Mouse (Mus musculus): ENCODE measurements at regions not wholly inside any gene's neighbourhood (a gene's known extent, or its start where the extent isn't known, plus 50 kb on each side); places are given as distances from the start of the nearest gene placed in this dataset.

DNA sequence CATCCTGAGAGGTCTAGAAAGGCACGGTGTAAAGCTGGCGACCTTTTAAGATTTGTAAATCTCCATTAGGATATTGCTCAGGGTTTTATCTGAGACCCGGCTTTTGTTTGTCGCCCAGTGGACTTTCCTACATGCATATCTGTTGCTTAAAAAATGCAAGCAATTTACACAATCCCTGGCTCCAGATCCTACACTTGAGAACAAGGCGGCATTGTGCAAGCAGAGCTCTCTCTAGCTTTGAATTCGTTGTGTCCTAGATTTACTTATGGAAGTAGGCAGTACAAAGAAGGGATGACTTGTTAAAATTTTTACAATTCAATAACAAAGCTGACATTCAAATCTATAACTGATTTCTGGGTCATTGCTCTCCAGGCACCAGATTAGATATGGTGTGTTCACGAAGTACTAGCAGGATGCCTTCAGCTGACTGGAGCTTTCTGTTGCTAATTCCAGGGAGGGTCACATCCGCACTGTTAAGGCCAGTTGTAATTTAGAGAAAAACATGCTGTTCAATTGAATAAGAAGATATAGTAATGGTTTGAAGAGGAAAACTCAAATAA is 62.2 kb upstream of the Teddm2 start:
- intact Hi-C loops (cut with DNase I): no loop called here

DNA sequence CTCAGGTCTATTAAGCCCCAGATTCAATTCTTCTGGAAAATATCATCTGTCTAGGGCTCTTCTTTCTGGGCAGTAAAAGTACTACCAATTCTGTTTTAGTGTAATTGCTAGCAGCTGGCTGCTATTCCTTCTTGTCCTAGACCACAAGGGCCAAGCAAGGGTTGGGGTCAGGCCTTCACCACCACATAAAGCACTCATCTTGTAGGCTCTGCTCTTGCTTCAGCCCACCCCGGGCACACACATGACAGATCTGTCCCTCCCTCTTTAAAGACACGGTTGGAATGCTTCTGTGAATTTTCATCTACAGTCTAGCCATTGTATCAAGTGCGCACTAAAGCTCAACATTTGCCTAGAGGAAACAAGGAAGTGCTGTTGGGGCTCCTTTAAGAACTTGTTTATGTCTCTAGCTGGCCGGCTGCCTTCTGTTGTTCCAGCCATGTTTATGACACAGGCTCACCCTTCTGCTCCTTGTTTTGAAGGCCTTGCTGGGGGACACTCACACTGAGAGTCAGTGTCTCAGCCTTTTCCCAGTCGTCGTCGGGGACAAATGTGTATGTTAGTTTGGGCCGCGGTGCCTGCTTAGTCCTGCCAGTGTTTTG is 63.8 kb upstream of the Teddm2 start:
- intact Hi-C loops (cut with DNase I): no loop called here

DNA sequence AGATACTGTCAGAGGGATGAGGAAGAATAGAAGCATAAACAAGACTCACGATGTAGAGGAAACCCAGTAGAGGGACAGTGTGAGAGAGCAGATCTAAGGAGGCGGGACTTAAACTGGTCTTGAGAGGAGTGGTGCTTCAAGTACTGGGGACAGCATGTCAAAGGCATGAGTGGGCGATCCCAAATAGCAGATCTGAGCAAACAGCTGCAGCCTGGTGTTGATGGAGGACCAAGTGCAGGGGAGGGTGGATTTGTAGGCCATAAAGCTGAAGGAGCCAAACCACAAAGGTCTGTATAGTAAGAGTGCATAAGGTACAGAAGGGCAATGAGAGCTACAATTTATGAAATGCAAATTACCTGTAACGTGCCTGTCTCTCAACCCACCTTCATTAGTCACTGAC is 69.4 kb upstream of the Teddm2 start:
- intact Hi-C loops (cut with DNase I): no loop called here

DNA sequence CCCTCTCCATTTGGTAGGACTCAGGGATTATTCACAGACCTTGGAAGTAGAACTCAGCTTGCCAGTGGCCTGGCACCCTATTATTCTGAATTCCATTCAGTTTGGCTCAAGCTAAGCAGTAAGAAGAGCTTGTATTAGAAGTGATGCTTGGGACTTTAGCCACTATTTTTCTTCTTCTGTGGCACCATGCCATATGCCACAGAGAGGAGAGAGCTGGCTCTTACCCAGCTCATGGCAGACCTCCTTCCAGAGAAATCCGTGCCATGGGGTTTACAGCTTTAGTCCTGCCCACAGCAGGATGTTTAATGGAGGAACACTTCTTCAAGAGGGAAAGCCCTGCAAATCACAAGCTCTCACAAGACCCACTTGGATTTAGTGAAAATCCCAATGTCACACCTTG is 74.3 kb upstream of the Teddm2 start:
- intact Hi-C loops (cut with DNase I): no loop called here

DNA sequence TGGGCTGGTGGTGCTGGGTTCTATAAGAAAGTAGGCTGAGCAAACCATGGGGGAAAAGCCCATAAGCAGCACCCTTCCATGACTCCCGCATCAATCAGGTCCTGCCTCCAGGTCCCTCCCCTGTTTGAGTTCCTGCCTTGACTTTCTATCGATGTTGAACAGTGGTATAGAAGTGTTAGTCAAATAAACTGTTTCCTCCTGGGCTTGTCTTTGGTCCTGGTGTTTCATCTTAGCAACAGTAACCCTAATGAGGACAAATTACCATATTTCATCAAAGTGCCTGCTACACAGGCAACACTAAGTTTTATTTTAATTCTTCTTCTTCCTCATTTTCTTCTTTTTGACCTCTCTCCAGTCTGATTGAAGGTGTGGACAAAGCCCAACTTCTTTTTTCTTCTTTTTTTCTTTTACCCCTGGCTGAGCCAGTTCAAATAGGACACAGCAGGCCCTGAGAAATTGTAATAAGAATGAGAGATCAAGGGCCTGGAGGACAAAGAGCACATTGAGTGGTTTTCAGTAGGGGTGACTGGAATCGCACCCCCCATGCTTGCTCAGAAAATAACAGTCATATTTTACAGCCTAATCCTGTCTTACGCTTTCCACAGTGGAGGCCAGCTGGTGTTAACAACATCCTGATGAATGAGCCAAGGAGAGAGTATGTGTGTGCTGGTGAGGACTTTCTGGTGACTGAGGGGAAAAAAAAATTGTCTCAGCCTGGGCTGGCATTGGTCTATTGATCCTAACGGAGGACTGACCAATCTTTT is 78.1 kb upstream of the Teddm2 start:
- intact Hi-C loops (cut with DNase I): no loop called here

DNA sequence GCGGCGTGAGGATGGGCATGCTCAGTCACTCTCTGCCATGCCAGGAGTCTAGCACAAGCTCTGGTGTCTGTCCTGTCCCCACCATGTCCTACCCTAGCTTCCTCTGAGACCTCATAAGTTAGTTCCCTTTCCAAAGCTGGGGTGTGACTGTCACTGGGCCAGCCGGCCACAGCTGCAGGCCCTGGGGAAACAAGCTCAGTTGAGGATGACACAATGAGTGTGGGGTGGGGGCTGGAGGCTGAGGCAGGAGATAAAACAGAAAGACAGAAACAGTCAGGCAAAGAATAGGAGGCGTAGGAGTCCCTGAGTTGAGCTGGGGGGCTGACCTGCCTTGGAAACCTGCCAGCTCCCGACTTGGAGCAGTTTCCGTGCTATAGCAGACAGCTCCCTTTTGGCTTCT is 80.9 kb upstream of the Teddm2 start:
- intact Hi-C loops (cut with DNase I): no loop called here

DNA sequence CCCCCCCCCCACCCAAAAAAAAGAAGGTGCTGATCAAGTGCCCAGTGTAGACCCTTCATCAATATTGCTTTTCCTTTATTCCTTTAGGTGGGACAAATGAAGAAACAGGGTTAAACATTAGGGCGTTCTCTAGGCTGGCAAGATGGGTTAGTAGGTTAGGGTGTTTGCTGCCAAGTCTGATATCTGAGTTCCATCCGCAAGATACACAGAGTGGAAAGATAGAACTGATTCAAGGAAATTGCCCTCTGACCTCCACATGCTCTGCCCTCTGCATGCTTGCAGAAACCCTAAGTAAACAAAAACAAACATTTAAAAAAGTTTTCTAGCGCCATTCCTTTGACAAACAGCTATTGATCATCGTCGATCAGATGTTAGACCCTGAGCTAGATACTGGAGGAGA is 85.6 kb upstream of the Teddm2 start:
- intact Hi-C loops (cut with DNase I): no loop called here

DNA sequence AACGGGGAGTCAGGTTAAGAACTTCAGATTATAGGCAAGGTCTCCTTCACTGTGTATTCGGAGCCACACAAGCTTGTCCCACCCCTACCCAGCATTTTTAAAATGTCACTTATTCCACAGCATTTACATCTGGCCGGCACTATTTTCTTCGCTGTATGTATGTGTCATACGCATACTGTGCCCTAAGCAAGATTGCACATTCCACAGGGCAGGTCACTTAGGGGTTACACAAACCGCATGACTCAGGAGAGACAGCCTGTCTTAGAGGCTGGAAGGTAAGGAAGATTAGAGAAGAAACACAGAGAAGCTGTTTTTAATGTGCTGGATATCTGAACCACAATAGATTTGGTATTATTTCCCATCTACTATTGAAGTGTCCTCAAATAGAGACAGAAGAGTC is 86.6 kb upstream of the Teddm2 start:
- intact Hi-C loops (cut with DNase I): no loop called here

DNA sequence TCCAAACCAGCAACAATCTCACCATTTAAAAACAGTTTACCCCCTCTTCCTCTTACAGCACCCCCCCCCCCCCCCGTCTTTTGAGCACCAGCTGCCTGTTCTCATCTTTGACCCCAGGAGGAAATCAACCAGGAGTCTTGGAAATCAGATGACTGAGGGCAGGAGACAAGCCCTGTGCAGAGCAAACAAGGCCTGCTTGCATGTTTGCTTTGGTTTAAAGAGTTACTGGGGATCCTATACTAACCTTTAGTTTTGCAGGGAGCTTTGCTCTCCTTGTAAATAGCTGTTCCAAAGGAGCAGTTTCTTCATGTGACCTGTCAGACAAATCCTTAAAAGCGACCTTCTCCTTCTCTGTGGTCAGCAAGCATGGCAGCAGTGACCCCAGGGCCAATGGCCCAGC is 88.3 kb upstream of the Teddm2 start:
- intact Hi-C loops (cut with DNase I): no loop called here

DNA sequence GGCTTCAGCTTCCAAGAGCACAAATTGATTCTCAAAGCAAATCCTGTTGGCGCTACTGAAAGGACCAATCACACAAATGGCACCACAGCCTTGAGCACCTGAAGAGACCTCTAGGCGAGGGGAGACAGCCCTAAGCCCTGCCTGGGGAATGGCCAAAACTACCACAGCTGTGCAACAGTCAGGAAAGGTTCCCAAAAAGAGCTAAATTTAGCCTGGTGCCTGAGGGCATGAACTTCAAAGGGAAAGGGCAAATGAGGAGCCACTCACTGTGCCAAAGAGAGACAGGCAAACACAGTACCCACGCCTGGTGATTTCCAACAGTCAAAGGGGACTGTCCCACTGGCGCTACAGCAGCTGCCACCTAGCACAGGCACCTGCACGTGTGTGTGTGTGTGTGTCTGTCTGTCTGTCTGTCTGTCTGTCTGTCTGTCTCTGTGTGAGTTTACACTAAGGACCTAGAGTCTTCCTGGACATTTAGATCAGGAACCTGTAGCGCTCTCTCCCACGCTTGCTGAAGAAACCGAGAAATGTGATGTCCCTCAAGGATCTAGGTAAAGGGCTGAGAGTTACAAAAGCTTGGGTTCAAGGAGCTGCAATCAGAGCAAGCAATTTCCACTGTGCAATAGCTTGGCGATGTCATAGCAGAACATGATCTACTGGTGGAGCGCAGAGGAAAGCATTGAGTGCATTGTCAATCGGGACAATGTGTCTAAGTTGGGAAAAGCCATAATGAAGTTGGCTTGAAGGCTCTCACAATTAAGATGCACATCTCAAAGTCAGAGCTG is 90.8 kb upstream of the Teddm2 start:
- intact Hi-C loops (cut with DNase I): no loop called here

DNA sequence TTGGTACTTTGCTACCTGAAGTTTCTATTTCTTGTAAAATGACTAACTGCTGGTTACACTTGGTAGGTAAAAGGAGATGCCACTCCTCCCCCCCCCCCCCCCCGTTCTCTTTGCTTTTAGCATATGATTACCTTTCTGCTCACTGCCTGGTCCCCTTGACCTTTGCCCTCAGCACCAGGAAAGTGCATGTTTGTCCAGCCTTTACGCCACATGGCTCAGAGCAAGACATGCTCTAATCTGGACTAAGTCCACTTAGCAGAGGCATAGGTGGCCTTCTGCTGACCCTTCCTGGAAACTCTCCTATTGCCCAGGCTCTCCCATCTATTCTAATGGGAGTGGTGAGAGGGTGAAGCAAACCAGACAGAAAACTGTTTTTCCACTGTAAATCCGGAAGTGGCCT is 92.4 kb upstream of the Teddm2 start:
- intact Hi-C loops (cut with DNase I): no loop called here

DNA sequence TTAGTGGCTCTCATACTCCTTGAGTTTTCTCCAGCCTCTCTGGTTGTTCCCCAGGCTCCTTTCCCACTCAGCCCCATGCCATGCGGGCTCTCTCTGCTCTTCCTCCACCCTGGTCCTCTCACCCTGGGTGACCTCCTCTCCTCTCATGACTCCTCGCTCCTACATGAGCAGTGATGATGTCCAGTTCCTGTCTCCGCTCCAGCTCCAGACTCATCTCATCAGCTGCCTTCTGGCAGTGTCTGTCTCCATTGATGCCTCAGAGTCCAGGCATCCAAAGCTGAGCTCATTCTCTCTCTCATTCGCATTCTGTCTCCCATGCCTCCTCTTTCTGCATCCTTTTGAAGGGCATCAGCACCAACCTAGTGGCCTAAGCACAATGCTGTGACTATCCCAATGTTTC is 94.8 kb upstream of the Teddm2 start:
- intact Hi-C loops (cut with DNase I): no loop called here

DNA sequence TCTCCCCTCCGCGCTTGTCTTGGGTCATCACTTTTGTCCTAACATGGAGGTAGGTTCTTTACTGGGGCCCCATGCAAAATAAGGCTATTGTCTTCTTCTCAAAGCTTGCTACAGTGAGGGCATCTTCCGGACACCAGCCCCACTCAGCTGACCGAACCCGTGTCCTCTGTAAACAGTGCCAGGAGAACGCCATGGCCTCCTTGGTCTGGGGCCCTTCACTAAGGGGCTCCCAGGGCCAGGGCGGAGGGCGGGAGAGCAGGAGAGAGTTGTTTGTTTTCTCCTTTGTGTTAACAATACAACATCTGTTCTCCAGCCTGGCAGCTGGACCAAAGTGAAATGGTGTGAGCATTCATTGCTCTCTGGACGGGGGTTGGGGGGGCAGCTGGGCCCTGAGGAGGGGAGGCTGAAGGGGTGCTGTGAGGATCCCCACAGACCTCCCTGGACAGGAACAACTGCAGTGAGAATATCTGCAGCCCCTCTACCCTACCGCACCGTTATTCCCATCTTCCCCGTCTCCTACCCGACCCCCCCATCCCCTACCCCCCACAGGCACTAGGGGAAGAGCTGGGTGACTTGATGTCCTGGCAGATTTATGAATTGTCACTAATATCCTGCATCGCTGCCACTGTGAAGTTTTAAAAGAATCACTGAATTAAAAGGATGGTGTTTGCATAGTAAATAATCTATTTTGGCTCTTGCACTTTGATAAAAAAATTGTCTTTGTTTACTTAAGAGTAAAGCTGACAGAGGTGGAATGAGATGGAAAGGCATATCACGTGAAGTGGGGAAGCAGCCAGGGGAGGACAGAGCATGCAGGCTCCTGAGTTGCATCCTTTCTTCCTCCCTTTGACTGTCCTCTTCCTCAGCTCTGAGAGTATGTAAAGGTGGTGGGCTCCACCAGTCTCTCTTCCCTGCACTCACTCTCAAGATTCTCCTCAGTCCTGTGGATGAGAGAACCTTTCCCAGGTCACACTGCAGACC is 97.5 kb upstream of the Teddm2 start:
- intact Hi-C loops (cut with DNase I): no loop called here

DNA sequence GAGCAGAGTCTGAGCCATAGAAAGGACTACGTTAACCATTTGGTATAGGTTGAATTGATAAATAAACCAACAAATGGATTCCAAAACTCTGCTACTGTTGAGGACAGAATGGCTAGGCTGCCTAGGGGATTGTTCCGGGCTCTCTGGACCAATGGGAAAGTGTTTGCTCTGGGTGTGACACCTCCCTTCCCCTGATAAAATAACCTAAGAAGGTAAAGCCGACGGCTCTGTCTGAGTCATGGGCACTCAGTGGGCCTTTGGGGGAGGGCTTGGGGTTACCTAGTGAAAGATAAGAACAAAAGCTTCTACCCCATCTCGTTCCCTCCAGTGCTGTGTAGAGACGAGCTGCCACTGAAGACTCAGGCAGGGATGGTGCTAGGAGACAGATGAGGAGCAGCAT is 99.7 kb upstream of the Teddm2 start:
- intact Hi-C loops (cut with DNase I): no loop called here

DNA sequence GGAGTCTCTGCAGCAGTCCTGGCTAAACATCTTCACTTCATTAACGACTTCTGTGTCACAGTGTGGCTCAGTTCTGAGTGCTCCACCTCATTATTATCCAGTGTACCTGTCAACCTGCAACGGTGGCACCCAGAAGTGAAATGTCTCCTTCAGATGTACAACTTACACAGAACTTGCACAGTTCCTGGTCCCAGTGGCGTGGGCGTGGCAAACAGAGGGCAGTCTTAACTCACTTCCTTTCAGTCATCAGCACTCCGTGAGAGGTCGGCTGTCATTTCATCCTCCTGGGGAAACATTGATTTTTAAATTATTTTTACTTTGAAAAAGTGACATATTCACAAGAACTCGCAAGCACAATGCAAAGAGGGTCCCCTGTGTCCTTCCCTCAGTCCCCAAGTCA is 103.6 kb upstream of the Teddm2 start:
- intact Hi-C loops (cut with DNase I): no loop called here

DNA sequence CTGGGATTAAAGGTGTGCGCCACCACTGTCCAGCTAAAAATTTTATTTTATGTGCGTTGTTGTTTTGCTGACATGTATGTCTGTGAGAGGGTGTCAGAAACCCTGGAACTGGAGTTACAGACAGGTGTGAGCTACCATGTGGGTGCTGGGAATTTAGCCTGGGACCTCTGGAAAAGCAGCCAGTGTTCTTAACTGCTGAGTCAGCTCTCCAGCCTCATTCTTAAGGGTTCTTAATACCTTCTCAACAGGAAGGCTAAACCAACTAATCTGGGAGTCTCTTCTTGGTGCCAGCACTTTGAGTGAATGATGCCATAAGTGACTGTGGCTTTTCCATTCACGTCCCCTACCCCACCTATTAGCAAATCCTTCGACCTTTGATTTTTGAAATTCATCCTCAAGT is 104.6 kb upstream of the Teddm2 start:
- intact Hi-C loops (cut with DNase I): no loop called here

DNA sequence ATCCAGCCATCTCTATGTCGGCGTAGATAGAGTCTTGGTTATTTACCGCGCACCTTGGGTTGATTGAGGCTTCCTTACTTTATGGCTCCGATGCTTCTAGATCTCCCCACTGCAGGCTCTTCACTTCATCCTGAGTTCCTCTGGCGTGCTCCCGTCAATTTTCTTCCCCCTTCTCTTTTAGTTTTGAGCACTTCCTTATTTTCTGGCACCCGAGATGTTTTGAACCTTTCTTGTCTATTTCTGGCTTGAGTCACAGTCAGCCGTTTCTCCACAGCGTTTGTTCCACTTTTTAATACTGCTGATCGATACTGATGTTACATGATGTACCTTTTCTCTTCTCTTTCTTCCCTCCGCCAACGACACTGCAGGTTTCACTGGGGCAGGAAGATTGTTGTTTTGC is 106.0 kb upstream of the Teddm2 start:
- intact Hi-C loops (cut with DNase I): no loop called here

DNA sequence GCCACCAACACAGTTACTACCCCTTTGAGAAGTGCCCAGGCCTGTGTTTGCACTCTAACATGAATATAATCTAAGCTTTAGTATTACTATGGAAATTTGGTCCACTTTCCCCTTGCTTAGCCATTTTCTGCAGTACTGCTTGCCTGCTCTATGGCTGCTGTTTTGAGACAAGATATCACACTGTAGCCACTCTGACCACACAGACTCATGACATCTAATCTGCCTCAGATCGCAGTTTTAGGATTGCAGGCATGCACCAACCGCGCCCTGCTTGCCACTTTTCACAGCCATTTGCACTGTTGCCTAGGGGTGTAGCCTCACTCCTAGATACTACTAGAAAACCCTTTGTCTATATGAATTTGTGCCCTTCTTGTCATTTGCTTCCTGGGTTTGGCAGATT is 107.4 kb upstream of the Teddm2 start:
- intact Hi-C loops (cut with DNase I): no loop called here

DNA sequence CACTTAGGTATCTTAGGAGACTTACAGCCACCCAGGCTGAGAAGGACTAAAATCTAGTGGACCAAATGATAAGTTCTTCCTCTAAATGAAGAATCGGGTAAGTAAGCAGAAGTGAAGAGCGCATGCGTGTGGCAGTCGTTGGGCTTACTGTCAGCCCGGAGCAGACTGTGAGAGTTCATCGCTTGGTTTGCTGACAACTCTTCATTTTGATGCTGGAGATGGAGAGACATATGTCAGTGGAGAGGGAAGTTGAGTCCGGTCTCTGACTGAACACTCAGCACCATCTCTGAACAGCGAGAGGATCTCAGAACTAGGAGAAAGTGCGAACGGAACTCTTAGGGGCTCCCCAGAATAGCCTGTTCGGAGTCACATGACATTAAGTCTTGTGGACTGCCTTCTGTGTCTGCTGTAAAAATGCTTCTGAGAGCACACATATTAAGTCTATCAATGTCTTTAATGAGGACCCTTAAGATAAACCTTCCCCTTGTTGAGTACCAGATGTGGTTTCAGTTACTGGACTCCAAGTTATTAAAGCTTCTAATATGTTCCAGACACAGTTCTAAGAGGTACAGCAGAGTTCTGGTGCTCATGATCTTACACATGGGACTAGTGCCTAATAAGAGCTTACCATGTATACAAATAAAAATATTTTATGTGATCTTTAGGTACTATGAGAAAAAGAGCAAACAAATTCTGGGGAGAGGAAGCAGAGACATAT is 108.7 kb upstream of the Teddm2 start:
- intact Hi-C loops (cut with DNase I): no loop called here

DNA sequence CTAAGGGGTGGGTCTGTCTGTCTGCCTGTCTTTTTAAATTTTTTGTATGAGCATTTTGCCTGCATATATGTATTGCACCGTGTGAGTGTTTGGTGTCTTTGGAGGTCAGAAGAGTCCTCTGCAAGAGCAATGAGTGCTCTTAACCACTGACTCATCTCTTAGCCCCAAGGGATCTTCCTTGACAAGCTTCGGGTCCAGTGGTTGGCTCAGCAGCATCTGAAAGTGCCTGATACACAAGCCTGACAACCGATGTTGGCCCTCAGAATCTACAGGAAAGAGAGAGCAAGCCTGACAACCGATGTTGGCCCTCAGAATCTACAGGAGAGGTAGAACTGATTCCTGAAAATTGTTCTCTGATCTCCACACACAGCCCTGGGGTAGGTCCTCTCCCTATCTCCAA is 110.7 kb upstream of the Teddm2 start:
- intact Hi-C loops (cut with DNase I): no loop called here

All from adrenal gland (tissue).